Mouse (Mus musculus) heart, postnatal 4 days (tissue): Measurements from ENCODE around the gene Ndufs1. TPM values are rescaled to one million over a fixed set of nuclear protein-coding genes. Genes with fewer than 3 reads are reported as not detected.
A peak's percentile ranks its signal among the peaks of the same experiment; 100 is the strongest.

Experiments
- DNase-seq: peaks from one replicate; pipeline ENCODE4 v3.0.0; 2021
- microRNA-seq, 2 experiments: library from miRNA; unstranded; fragments of <30 nt; microRNA quantifications; one replicate each; pipeline ENCODE4 v1.2.0; 2021 to 2022
- total RNA-seq, 2 experiments: library from RNA; stranded (reverse); gene quantifications; 2 replicates each; pipeline ENCODE4 v1.2.3; 2021

Gene Ndufs1
- total RNA-seq, 2 experiments from 2014 or later = 533 to 564 TPM

DNA sequence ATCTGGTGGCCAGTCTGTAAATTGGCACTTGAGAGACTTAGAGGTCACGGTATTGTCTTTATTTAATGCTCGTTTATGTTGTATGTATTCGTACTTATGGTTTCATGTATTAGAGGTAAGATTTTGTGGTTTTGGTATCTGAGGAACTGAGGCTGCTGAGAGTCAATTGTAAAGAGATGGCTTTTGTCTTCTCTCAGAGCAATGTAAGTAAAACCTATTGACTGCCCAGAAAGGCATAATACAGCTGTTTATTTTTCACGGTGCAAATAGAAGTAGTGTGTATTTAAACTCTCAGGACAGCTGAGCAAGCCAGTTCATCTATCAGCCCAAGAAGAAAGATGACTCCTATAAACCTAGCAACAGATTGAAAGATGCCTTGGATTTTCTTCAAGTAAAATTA, 61.5 kb downstream of the Ndufs1 start:
- DNase-seq = no peak

DNA sequence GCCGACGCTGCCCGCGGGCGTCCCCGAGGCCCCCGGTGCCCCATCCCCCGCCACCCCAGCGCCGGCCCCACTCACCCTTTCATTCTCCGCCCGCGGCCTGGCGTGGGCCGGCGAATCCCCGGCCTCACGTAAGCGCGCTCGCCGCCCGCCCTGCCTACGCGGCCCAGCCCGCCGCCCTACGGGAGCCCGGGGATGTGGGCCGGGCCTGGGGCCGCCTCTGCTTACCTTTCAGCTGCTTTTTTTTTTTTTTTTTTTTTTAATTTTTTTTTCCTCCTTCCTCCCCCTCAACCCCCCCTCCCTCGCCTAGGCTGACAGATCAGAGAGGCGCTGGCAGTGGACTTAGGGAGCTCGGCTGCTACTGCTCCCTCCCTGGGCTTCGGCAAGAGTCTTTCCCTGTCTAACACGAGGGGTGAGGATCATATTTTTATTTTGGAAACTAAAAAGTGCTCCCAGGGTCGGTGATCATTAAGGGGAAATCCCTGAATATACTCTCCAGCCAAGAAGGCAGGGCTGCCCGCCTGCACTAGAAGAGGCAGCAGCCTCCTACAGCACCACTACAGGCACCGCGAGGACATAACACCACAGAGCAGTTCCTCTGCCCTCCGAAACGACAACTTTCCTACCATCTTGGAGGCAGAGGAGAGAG, 62.4 kb downstream of the Ndufs1 start, which contains the start of gene Ino80d:
Gene Ino80d, minus strand, starts transcription at position 532 of the 646 bp plus-strand sequence.
- peak; percentile 81 for DNase-seq

DNA sequence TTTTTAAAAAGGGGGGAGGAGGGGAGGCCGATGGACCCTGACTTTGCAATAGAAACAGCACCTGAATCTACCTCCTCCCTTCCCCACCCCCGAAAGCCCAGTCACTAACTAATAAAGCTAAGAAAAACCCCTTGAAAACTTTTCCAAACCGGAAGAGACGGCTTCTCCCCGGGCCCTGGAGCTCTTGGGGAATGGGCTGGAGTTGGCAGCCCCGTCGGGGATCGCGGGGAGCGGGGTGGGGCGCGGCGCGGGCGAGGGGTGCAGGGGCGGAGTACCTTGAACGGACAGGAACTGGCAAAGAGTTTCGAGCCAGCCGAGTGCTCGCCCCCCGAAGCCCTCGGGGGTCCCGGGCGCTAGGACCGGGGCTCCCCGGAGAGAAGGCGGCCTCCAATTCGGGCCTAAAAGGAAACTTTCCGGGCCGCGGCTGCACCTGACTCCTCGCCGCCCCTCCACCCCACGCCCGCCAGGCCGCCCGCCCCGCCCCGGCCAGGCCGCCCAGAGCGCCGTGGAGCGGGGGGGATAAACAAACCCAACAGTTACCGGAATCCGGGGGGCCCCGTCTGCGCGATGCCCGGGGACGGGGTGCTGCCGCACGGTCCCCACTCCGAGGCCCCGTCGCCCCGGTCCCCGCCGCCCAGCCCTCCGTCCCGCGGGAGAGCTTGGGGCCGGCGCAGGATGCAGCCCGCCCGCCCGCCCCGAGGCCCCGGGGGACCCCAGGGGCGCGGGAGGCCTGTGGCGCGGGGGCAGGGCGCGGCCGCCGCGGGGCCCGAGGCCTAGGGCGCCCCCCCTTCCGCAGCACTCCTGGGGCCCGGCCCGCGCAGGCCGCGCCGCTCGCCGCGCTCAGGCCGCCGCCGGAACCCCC, 63.1 kb downstream of the Ndufs1 start:
- peak; percentile 67 for DNase-seq

DNA sequence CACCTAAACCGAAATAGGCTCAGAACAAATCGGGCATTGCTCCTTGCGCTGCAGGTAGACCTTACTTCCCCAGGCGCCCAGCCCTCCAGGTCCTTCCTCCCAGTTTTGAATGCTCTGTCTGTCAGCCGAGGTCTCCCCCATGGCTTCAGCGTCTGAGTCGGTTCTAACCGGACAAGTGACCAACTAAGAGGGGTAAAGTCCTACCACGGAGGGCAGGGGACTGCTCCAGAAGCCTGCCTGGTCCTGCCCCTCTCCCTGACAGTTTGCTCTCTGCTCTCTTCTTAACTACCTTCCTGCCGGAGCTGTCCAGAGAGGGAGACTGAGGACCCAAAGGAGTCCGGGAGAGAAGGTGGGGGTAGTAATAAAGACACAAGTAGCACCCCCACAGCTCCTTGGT, 63.8 kb downstream of the Ndufs1 start:
- peak; percentile 36 for DNase-seq

DNA sequence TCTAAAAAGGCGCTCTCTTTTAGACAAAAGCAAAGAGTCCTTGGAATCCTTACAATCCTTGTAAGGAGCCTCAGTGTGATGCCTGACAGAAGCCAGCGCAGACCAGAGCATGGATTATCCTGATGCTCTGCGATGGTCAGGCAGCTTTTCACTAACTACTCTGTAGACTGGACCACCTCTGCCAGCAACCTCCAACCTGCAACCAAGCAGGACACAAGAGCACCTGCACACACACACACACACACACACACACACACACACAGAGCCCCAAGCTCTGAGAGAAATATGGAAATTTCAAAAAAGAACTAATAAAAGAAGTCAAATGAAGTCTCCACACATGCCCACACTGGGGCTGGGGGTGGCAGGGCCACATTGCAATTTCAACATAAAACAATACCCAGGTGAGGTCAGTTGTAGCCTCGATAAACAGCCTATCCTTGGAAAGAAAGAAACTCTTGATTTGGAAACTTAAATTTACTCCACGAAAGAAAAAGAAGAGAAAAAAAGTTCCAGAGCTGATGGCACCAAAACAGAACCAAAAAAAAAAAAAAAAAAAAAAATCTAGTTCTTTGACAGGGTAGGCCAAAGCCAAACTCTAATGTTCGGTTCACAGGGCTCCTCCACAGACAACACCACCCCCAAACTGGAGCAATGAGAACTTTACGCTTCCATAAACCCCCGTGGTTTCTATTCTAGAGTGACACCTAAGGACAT, 64.3 kb downstream of the Ndufs1 start:
- DNase-seq = no peak

DNA sequence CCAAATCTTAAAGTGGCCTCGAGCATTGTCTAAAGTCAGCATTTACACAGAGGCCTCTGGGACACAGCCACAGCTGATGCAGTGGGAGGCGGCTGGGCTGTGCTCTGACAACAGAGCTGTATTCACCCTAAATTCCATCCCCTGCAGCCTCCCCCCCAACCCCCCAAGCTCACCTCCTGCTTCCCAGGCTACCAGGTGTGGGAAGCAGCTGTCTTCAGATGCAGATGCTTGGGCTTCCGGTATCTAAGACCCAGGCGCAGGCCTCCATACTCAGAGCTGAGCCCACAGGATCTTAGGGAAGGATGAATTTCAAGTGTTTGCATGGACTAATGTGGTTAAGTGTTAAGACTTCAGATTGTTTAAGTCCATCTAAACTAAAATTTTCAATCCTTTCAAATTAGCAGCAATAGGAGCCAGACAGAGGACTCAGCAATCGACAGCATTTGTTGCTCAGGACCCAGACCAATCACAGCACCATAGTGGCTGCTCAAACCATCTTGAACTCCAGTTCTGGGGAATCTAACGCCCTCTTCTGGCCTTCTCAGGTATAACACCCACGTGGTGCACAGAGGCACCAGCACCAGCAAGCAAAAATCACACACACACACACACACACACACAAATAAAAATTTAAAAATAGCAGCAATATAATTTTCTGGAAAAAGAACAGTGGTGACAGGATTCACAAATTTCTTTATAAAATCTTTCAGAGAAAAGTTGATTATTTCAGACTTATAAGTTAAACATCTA, 65.9 kb downstream of the Ndufs1 start:
- peak; percentile 60 for DNase-seq

DNA sequence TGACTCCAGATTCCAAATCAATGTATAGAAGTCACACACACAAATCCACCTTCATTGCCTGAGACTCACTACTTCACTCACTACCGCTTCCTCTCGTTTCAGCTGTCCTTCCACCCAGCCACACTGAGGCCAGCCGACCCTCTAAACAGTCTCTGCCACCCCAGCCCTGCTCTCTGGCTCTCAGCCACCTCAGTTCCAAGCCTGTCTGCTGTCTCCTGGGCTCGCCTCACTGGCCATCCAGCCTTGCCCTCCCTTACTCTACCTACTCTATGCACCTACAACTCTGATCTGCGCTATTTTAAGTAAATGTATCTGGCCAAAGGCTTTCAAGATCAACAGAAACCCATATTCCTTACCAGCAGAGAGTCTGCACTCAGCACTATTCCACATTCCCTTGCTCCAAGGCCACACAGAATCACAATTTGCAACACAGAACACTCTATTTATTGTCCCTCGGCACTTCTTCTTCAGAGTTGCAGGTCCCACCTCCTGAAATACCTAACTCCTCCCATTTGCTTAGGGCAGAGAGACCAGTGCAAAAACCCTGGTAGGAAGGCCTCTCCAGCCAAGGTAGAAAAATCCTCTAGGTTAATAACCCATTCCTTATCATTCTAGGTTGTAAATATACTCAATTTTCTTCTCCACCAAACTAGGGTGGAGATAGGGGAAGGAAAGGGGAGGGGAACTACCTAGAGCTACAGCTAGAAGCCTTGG, 68.9 kb downstream of the Ndufs1 start:
- DNase-seq = peak; percentile 20

DNA sequence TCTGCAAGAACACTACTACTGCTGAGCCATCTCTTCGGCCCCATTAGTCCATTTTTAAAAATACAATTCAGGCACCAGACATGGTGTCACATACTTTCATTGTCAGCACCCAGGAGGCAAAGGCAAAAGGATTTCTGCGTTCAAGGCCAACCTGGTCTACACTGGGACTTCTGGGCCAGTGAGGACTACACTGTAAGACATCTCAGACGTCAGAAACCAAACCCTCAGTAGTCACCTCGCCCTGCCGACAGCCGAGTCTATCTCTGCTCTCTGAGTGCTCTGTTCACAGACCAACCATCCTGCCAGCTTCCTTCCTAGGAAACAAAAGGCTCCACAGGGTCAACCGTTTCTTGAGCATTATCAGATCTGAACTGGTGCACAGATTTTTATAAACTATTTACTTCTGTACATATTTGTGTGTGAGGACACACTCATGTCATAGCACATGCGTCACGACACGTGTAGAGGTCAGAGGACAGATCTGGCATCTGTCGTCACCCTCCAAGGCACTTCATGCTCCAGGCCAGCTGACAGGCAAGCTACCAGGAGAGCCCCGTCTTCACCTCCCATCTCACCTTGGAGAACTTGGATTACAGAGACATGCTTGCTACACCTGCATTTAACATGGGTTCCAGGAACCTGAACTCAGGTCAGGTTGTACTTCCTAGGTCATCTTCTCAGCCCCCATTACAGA, 73.7 kb downstream of the Ndufs1 start:
- DNase-seq = no peak

DNA sequence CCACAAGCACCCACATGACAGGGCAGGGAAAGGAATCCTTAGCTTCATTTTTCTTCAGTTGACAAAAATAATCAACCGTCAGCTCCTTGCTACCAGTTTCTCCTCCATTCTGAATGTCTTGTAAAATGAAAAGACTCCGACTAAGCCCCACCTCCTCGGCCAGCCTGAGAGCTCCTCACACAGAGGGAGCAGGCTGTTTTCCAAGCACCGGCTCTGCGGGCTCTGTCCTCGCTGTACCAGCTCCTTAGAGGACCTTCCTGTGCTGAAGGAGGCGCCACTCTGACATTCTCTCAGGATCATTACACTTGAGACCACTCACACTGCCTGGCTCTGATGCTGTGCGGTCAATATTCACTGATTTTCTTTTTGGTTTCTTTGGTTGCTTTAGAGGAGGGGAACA, 76.4 kb downstream of the Ndufs1 start:
- DNase-seq = no peak

DNA sequence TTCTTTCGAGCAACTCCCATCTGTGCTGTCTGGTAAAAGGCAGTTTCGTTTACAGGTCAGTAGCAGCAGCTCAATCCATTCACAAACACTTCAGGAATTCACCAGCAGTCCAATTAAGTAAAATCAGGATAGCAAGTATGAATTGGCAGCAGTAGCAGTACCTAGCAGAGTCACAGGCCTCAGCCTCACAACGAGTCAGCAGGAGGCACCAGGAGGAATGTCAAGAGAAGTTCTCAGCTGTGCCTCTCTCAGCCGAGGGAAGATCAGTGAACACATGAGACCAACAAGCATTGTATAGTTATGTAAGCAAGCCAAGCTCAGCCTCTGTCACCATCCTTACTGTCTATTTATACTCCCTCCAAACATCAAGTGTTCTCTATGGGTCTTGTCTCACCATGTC, 77.8 kb downstream of the Ndufs1 start:
- no peak for DNase-seq

DNA sequence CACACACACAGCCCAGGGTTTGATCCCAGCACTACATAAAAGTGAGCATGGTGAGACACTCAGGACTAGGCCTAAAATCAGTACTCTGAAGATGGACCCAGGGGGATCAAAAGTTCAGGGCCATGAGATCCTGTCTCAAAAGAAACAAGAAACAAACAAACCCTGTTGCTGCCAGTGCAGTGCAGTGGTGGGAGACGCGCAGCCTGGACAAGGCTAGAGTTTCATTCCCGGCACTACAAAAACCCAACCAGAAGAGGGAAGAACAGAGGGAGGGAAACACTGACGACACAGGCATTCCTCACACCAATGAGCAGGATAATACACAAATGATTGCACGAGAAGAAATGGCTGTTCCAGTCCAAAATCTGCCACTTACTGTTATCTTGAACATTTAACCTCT, 80.6 kb downstream of the Ndufs1 start:
- no peak for DNase-seq

Small RNA genes within 50 kb of the gene (microRNA-seq; reads per million reads assigned to microRNA genes)
- gene Gm24557 = 0 reads per million in 2 experiments
- gene Gm27512 = 0 reads per million in 2 experiments

Other genes with a start within 250 kb of the Ndufs1 start
- gene Ino80d, start 62.2 kb downstream of the Ndufs1 start, total RNA-seq = 10 to 100 TPM; 26.0 to 27.3 TPM
- gene Eef1b2, start within 50 bp of the Ndufs1 start, total RNA-seq = 100 to 1,000 TPM; 497 to 542 TPM
- not detected for gene Gpr1, start 37.7 kb upstream of the Ndufs1 start, total RNA-seq
- gene Zdbf2, start 96.4 kb upstream of the Ndufs1 start, total RNA-seq = 1 to 10 TPM; 4.6 to 5.7 TPM